Comparison of ENCODE assay signal across 9 mouse cellular contexts in the genomic region with DNA sequence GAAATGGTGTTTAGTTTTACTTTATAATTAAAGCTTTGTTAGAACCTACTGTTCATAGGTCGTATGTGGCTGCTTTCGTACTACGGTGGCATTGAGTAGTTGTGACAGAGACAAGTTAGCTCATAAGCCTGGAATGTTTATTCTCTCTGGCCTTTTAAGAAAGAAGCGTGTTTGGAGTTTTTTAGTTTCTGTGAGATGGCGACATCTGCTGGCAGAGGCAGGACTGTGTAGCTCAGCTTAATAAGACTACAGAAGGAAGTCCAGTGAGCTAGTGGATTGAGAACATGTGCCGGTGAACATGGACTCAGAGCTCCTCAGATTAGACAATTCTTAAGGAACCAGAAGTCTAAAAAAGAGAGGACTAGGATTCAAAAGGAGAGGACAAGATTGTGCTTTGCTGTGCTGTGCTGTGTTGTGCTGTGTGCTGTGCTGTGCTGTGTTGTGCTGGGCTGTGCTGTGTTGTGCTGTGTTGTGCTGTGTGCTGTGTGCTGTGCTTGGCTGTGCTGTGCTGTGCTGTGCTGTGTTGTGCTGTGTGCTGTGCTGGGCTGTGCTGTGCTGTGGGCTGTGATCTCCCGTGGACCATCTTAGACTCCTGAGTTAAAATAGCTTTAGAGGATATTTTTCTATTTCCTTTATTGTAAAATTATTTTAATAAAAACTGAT. TPM values are rescaled to one million over a fixed set of nuclear protein-coding genes. Genes with fewer than 3 reads are reported as not detected.
DNase-seq lines count a peak whose midpoint lies in the region; ATAC-seq and TF ChIP-seq lines count a peak whose summit lies in the region.
"Had no signal": no experiment of that assay in that cellular context is flagged by ENCODE, and none has a peak within 500 bp of the region (broad histone marks: within the 10 kb centered on the region; RNA-seq: fewer than 3 reads in every experiment).

No protein-coding gene starts in this region.

- peaks cover 7% of the 10 kb centered on the region for H3K4me1 ChIP-seq in G1E (ENCODE audit: insufficient read depth, low read depth, low read length)
- peaks cover 3% of the 10 kb centered on the region; the same call in 1 of the 2 replicates for H3K4me1 ChIP-seq in lung, adult 2 months (ENCODE audit: control insufficient read depth, insufficient read depth, low read length)
- H3K4me1 ChIP-seq: liver, embryonic 15.5 days had no signal

- H3K36me3 ChIP-seq in G1E (replicated peaks), result peaks cover 72% of the 10 kb centered on the region

- TF ChIP-seq POLR2A in lung, adult 2 months (IDR thresholded peaks at IDR 0.05; ENCODE audit: borderline replicate concordance, extremely low read depth, low read depth, low read length), result no peak

- DNase-seq in G1E (ENCODE audit: low spot score), result peak; percentile 33
- DNase-seq in cerebellum, adult 18-20 months, result peak; percentile 56 to 68
- peak; percentile 85 for DNase-seq in forelimb bud, embryonic 11.5 days (ENCODE audit: low read depth, low spot score)
- DNase-seq in heart, postnatal 4 days, result peak; percentile 87
- DNase-seq in layer of hippocampus, adult 18-20 months (ENCODE audit: low spot score in 2 of 2), result peak; percentile 69 to 87
- DNase-seq in lung, adult 2 months, result peak; percentile 71
- peak; percentile 16 for DNase-seq in ovary, adult 18-20 months (ENCODE audit: low spot score)
- DNase-seq in thymus, postnatal 0 days (ENCODE audit: low spot score), result peak; percentile 69

- WGBS in lung, adult 2 months, result 11% methylated on average over 7 of the region's 7 CpGs

- peak; percentile 47 for TF ChIP-seq CTCF in G1E (IDR thresholded peaks at IDR 0.05; ENCODE audit: low read depth, low read length)
- TF ChIP-seq CTCF in lung, adult 2 months (IDR thresholded peaks at IDR 0.05; ENCODE audit: insufficient read depth, low read length), result peak; percentile 63

- peak; percentile 54 for ATAC-seq in G1E (ENCODE audit: extremely low read depth, insufficient number of reproducible peaks, low FRiP score, poor library complexity, severe bottlenecking)

- H3K9me3 ChIP-seq in G1E (replicated peaks), result no peaks in the 10 kb centered on the region
- H3K9me3 ChIP-seq: liver, embryonic 15.5 days had no signal

- no peaks in the 10 kb centered on the region for H3K27me3 ChIP-seq in G1E (ENCODE audit: insufficient read depth, low read length)
- H3K27me3 ChIP-seq: liver, embryonic 15.5 days had no signal

- H3K4me3 ChIP-seq in G1E (ENCODE audit: low read depth, low read length), result peak overlapping the region; percentile 44
- H3K4me3 ChIP-seq in lung, adult 2 months (replicated peaks; ENCODE audit: extremely low read depth, low read depth, low read length), result no peak overlapping the region
- H3K4me3 ChIP-seq: liver, embryonic 15.5 days had no signal

RNA-seq across cellular contexts. Expression of gene Ccdc14, which starts 9.9 kb away (rescaled TPM):
- total RNA-seq in G1E (2014; fragmentation: Nextera tagmentation) (25.6 and 30.1 TPM in 2 replicates), G1E (2017) (26.7 and 27.4 TPM in 2 replicates)
- 0.89 and 1.3 TPM in 2 replicates for polyA plus RNA-seq in G1E (2012)
- total RNA-seq in heart, postnatal 4 days (2021), result 1 to 10 TPM; 8.0 to 8.5 TPM
- total RNA-seq in layer of hippocampus, adult 18-20 months (2021), result 1 to 10 TPM; 2.2 to 2.7 TPM
- polyA plus RNA-seq in lung, adult 2 months (2012; rRNA removed), result 1.5 and 2.4 TPM in 2 replicates
- polyA plus RNA-seq in thymus, postnatal 0 days (2015; fragmentation: Nextera tagmentation; extraction: Ambion mirVana), result 4.7 and 5.0 TPM in 2 replicates

RNA-seq across cellular contexts. Expression of gene Mylk, which starts 44.7 kb away (rescaled TPM):
- not detected in 2 replicates for total RNA-seq in G1E (2014; fragmentation: Nextera tagmentation)
- 0.05 and 0.06 TPM in 2 replicates for total RNA-seq in G1E (2017)
- 0.06 TPM in 1 of 2 replicates, not detected in the other for polyA plus RNA-seq in G1E (2012)
- total RNA-seq in heart, postnatal 4 days (2021), result 10 to 100 TPM; 32.0 to 34.4 TPM
- 10 to 100 TPM; 13.8 to 14.8 TPM for total RNA-seq in layer of hippocampus, adult 18-20 months (2021)
- polyA plus RNA-seq in lung, adult 2 months (2012; rRNA removed), result 208 and 233 TPM in 2 replicates
- 5.2 and 6.1 TPM in 2 replicates for polyA plus RNA-seq in thymus, postnatal 0 days (2015; fragmentation: Nextera tagmentation; extraction: Ambion mirVana)

RNA-seq across cellular contexts. Expression of gene Ropn1, which starts 50.6 kb away (rescaled TPM):
- total RNA-seq in G1E (2014; fragmentation: Nextera tagmentation) (not detected in 2 replicates), G1E (2017) (not detected in 2 replicates)
- polyA plus RNA-seq in G1E (2012), result not detected in 2 replicates
- under 1 TPM; 0.95 to 0.99 TPM for total RNA-seq in heart, postnatal 4 days (2021)
- total RNA-seq in layer of hippocampus, adult 18-20 months (2021), result not detected
- not detected in 2 replicates for polyA plus RNA-seq in lung, adult 2 months (2012; rRNA removed)
- polyA plus RNA-seq in thymus, postnatal 0 days (2015; fragmentation: Nextera tagmentation; extraction: Ambion mirVana), result not detected in 2 replicates
- polyA plus RNA-seq: liver, embryonic 15.5 days had no signal

Comparison
In these comparisons a context has a peak if more than half of its experiments do, and no peak if none do; other contexts are left out.
1. DNase-seq: peak in every context shown above with its lines; median percentile 87 in heart, postnatal 4 days; 85 in forelimb bud, embryonic 11.5 days; 78 in layer of hippocampus, adult 18-20 months; 71 in lung, adult 2 months; 69 in thymus, postnatal 0 days; 62 in cerebellum, adult 18-20 months; 33 in G1E; 16 in ovary, adult 18-20 months.
2. RNA of gene Mylk, which starts 44.7 kb away (total RNA-seq): 32.0 to 34.4 TPM in heart, postnatal 4 days and 13.8 to 14.8 TPM in layer of hippocampus, adult 18-20 months; 0.05 to 0.06 TPM in G1E; every median in the first group is over 10 times any median in the second.